Mouse (Mus musculus) heart, adult 2 months (tissue): ENCODE measurements around the gene Acsl4. TPM values are rescaled to one million over a fixed set of nuclear protein-coding genes. Genes with fewer than 3 reads are reported as not detected.

Experiments used
- DNase-seq, 2 experiments: peaks; one replicate each; pipeline ENCODE4 v3.0.0; 2021
- H3K27ac ChIP-seq: fragments of 200-600 bp; 2 replicates; pipeline ENCODE4 v1.8.1; 2022
- H3K27me3 ChIP-seq: fragments of 200-500 bp; 2 replicates; pipeline ENCODE4 v1.6.1; 2012; ENCODE audit warnings: mild to moderate bottlenecking, low read length, inconsistent platforms, mixed read lengths; ENCODE audit not compliant: control insufficient read depth, insufficient read depth
- H3K36me3 ChIP-seq: fragments of 200-500 bp; 2 replicates; pipeline ENCODE4 v1.6.1; 2012; ENCODE audit warnings: low read length, inconsistent platforms; ENCODE audit not compliant: control insufficient read depth, insufficient read depth
- H3K4me1 ChIP-seq: fragments of 200-500 bp; 2 replicates; pipeline ENCODE4 v1.6.1; 2011; ENCODE audit warnings: low read length; ENCODE audit not compliant: control insufficient read depth, insufficient read depth
- H3K4me3 ChIP-seq: fragments of 200-600 bp; 2 replicates; pipeline ENCODE4 v1.8.1; 2022
- H3K79me2 ChIP-seq: fragments of 200-500 bp; replicated peaks from 2 replicates; pipeline ENCODE4 v1.6.1; 2012; ENCODE audit warnings: mild to moderate bottlenecking, inconsistent platforms, low read length, moderate library complexity, mixed read lengths; ENCODE audit not compliant: control insufficient read depth, insufficient read depth
- H3K9ac ChIP-seq: fragments of 200-500 bp; 2 replicates; pipeline ENCODE4 v1.6.1; 2012; ENCODE audit warnings: low read depth, mild to moderate bottlenecking, control low read depth, inconsistent platforms, low read length, mixed read lengths
- CTCF ChIP-seq: fragments of 200-600 bp; IDR thresholded peaks from 2 replicates; pipeline ENCODE4 v1.8.1; 2022; ENCODE audit warnings: antibody characterized with exemption, mild to moderate bottlenecking, moderate library complexity
- EP300 ChIP-seq: fragments of 200-500 bp; IDR thresholded peaks from 2 replicates; pipeline ENCODE4 v1.6.1; 2011; ENCODE audit warnings: low read depth, low read length, control low read depth; ENCODE audit not compliant: insufficient read depth
- POLR2A ChIP-seq: fragments of 200-500 bp; IDR thresholded peaks from 2 replicates; pipeline ENCODE4 v1.6.1; 2011; ENCODE audit warnings: mild to moderate bottlenecking, low read depth, low read length, control low read depth; ENCODE audit not compliant: insufficient read depth
- whole genome bisulfite sequencing: fragments of 180-500 bp; shearing (Covaris S2); methylation state at CpG from one replicate; pipeline ENCODE4 v1.1.7; 2018; 5-methylcytosine and 5-hydroxymethylcytosine counted together
- intact Hi-C: fragments of 180-260 bp; cut with DNase I; formaldehyde crosslinking; loops from one replicate; pipeline ENCODE4 v1.15.1; 2025
- polyA plus RNA-seq: library from polyadenylated mRNA; depleted of rRNA; stranded (reverse); fragments of >200 nt; gene quantifications from 2 replicates; pipeline ENCODE4 v1.2.3, GENCODE M21; 2012; rRNA removed
- total RNA-seq, 2 experiments: library from RNA; stranded (reverse); gene quantifications; 2 replicates each; pipeline ENCODE4 v1.2.3; 2021

The Acsl4 gene
- total and polyA plus RNA-seq, 3 experiments = 2.2 to 11.0 (median 9.3) TPM

DNA sequence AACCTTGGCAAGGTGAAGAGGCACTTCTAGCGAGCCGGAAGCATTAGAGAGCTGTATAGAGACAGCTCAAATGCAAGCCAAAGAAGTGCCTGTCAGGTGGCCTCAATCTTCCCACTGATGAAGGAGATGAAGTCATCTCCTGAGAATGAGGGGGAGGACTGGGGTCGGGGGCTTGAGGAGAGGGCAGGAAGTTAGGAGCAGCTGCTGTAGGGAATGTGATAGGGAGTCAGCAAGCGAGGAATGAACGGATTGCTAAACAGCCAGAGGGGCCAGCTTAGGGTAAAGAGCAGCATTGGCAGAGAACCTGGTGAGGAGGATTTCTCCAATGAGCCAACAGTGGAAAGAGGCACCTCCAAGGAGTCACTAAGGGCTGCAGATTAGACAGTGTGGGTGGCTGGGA is 104.4 kb downstream of the Acsl4 start:
- Histone ChIP-seq H3K4me1 (no peaks in the 10 kb centered on the region), H3K9ac (no peak overlapping the region), H3K4me3 (no peak overlapping the region), H3K79me2 (no peaks in the 10 kb centered on the region), H3K27me3 (no peaks in the 10 kb centered on the region), H3K36me3 (no peaks in the 10 kb centered on the region), H3K27ac (no peak overlapping the region)
- no peak for DNase-seq
- 25% methylated on average over 5 of the region's 5 CpGs for WGBS
- intact Hi-C loops = no loop called here
- TF ChIP-seq POLR2A (no peak), CTCF (no peak), EP300 (no peak)

- no peak for DNase-seq
- no peak overlapping the region for H3K27ac ChIP-seq
- no peak overlapping the region for H3K4me3 ChIP-seq
- H3K79me2 ChIP-seq = no peaks in the 10 kb centered on the region
- H3K36me3 ChIP-seq = no peaks in the 10 kb centered on the region
- intact Hi-C loops = no loop called here
- 56% methylated on average over 3 of the region's 3 CpGs for WGBS
- no peak overlapping the region for H3K9ac ChIP-seq
- no peaks in the 10 kb centered on the region for H3K4me1 ChIP-seq
- TF ChIP-seq POLR2A (no peak), EP300 (no peak), CTCF (no peak)
- H3K27me3 ChIP-seq = no peaks in the 10 kb centered on the region
Measured at GRCm38 (mm10) chrX:142276573-142276972, 113.8 kb downstream of the Acsl4 start.

GRCm38 (mm10) chrX:142276031-142276430 is 114.3 kb downstream of the Acsl4 start:
- intact Hi-C loops = no loop called here

More at GRCm38 (mm10) chrX:142276031-142276430, 114.3 kb downstream of the Acsl4 start:
- H3K27ac ChIP-seq = no peak overlapping the region
- H3K4me3 ChIP-seq = no peak overlapping the region
- no peaks in the 10 kb centered on the region for H3K4me1 ChIP-seq
- TF ChIP-seq POLR2A (no peak), CTCF (no peak), EP300 (no peak)
- no peak for DNase-seq
- H3K27me3 ChIP-seq = no peaks in the 10 kb centered on the region
- no peak overlapping the region for H3K9ac ChIP-seq
- H3K36me3 ChIP-seq = no peaks in the 10 kb centered on the region
- WGBS = 54% methylated on average over 3 of the region's 3 CpGs
- no peaks in the 10 kb centered on the region for H3K79me2 ChIP-seq

Other genes starting within 250 kb of the Acsl4 start
- gene Gucy2f, start 193.6 kb downstream of the Acsl4 start, total RNA-seq = not detected
- not detected in 2 replicates for gene Gucy2f, start 193.6 kb downstream of the Acsl4 start, polyA plus RNA-seq
- gene Nxt2, start 163.8 kb downstream of the Acsl4 start, total RNA-seq = 1 to 10 TPM; 6.9 to 7.4 TPM
- 2.7 and 5.2 TPM in 2 replicates for gene Nxt2, start 163.8 kb downstream of the Acsl4 start, polyA plus RNA-seq
- gene Kcne1l, start 84.2 kb downstream of the Acsl4 start, total RNA-seq = not detected
- 0.66 and 1.1 TPM in 2 replicates for gene Kcne1l, start 84.2 kb downstream of the Acsl4 start, polyA plus RNA-seq